Mouse (Mus musculus): ENCODE data around the gene Gna15.
A peak's percentile ranks its signal among the peaks of the same experiment; 100 is the strongest.

The Gna15 gene

DNA sequence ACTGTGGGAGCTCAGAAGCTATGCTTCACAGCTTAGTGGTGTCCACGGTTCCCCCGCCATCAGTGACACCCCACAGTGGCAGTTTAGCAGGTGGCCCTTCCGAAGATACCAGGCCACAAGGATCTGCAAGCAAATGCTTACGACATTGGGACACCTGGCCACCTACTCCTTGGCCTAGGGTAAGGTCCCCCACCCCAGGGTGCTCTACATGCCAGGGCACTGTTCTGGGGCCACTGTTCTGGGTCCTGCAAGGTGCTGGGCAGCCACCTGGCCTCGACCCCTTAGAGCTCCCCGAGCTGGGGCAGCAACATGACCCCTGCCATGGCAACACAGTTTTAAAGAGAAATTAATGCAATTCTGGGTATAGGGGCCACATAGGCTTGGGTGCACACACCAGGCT, 28.9 kb downstream of the Gna15 start:
- DNase-seq (ENCODE audit: low spot score) = no peak

DNA sequence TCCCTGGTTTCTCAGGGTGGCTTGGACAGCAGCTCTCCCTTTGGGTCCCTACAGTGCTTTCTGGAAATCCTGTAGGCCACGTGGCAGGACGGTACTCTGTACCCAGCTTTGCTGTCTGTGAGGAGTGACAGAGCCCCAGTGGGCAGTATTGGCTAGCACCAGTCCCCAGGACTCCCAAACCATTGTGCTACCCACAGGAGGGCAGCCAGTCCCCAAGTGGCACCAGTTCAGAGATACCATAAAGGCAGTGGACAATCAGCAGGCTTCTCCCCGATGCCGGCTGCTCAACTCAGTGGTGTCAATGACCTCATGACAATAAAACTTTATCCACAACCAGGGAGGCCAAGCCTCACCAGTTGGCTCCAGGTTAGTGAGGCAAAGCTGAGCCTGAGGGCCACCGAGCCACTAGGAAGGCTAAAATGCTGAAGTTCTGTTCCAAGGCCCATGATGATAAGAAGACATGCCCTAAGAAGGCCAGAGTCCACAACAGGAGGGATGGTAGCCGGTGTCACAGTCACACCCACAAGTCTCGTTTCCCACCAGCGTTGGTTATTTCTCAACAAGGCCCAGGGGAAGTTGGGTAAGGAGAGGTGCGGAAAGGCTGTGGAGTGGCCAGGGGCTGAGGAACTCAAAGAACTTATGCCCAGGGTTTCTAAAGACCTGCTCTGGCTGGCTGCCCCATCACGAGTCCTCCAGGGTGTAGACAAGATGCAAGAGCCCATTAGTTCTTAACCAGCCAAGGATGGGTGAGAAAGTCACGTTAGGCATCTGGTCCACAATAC, 29.6 kb downstream of the Gna15 start:
- no peak for DNase-seq (ENCODE audit: low spot score)

DNA sequence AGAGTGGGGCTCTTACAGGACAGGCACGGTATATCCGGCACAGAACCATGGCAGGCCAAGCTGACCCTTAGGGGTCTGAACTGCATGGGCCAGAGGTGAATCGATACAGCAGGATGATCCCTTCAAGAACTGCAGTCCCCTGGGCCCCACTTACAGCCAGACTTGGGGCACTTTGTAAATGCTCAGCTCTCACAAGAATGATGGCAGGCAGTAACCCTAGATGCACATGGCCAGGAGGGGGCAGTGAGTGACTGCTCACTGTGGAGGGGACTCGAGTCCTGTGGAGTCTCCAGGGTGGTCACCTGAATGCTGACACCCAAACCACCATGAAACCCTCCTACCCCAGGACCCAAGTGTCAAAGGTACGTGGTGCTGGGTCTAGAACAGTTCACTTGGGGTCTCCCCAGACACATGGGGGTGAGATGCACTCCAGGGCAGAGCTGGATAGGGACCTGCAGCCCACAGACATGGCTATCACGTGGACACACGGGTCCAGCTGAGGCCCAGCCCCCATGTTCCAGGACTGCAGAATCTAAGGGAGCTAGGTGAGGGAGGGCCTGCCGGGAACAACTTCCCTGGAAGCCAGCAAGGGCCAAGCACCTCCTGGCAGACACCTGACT, 30.3 kb downstream of the Gna15 start:
- no peak for DNase-seq (ENCODE audit: low spot score)

DNA sequence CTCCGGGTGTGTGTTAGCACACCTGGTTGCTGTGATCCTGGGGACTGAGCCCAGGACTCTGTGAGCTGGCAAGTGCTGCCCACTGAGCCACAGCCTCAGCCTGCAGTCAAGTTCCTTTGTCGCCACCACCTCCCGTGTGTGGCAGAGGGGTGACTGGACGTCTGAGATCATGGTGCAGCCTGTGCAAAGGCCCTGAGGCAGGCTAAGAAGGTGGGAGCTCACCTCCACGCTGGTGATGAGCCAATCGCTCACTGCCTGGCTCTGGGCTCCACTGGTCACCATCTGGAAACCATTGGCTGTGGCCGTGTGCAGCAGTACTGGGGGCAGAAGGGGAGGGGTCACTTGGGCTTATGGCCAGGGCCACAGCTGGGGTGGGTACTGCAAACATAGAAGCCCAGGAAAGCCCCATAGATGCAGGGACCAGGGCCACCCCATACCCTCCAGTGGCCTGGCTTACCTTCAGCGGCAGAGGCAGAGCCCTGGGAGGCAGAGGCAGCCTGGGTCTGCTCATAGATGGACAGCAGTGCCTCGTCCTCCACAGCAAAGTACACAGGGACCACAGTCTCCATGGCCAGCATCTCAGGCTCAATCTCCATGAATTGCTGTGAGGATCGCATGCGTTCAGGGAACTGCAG, 31.3 kb downstream of the Gna15 start:
- no peak for DNase-seq (ENCODE audit: low spot score)

DNA sequence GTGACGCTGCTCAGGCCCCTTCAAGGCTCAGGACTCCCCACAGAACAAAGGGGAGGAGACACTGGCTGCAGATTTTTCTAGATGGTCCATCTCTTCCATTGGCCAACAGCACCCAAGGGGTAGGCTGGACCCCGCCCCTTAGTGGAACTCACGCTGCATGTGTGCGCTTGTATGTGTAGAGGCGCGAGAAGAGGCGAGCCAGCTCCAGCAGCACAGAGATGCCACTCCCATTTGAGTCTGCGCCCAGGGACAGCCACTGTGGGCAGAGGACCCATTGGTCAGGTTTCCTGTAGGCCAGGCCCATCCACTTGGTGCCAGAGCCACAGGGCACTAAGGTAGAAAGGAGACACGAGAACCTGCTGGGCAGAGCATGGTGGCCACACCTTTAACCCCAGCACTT, 33.0 kb downstream of the Gna15 start:
- no peak for DNase-seq (ENCODE audit: low spot score)

DNA sequence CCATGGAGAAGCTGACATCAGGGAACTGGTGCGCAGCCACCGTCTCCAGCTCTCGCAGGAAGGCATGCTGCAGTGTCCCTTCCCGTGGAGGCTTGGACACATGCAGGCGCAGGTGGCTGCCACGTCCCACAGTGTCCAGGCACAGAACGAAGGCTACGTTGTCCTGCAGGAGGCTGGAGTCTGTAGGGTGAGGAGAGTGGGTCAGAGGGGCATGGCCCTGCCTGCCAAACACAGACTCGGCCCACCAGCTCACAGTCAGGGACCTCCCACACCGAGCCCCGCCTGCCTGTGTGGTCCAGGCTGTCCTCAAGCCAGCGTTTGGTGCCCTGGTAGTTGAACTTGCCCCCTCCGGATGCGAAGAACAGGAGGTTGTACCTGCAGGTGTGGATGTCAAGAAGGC, 34.1 kb downstream of the Gna15 start:
- no peak for DNase-seq (ENCODE audit: low spot score)

DNA sequence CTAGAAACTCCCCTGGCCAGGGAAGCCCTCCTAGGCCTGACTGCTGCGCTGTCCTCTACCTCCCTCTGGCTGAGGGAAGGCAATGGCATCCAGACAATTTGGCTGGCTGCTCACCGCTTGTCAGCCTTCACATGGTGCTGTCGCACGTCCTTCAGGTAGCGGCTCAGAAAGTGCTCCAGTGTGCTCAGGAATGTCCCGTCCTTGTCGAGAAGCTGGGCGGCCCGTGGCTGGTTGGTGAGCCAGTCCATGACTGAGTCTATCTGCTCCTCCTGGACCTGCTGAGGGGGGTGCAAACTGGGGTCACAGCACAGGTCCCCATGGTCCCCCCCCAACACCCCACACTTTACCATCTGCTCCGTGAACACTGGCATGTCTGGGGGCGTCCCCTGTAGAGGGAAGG, 35.9 kb downstream of the Gna15 start:
- no peak for DNase-seq (ENCODE audit: low spot score)

DNA sequence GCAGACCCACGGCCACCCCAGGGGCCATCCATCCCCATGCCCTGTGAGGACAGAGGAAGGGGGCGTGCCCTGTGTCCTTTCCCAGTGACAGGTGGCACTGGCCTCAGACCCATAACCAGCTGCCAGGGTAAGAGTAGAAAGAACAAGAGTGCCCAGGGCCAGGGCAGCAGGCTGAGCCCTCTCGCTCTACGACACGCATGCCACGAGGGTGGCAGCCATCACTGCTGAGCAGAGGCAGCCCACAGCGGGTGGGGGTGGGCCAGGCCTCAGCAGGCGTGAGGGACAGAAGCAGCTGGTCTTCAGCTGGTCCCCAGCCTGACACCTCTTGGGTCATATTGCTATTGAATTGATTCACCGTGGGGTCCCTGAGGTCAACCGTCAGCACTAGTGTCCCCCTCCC, 37.5 kb downstream of the Gna15 start:
- DNase-seq (ENCODE audit: low spot score) = no peak

DNA sequence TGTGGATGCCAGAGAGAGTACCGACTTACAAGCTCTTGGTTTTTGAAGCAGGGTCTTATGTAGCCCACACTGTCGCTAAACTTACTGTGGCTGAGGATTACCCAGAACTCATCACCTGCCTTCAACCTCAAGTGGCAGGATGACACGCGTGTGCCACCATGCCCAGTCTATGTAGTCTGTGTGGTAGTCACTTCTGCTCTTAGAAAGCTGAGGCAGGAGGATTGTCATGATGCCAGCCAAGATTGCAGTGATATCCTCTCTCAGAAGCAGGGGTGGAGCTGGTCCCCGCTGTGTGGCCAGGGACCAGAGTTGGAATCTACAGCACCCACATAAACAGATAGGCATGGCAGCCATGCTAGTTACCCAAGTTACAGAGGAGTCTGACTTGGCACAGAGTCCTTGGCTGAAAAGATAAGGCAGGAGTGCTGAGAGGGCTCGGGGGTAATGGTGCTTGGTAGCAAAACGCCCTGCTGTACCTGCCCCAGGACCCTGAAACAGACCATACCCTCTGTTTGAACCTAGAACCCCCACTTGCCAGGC, 38.5 kb downstream of the Gna15 start:
- DNase-seq (ENCODE audit: low spot score) = no peak

DNA sequence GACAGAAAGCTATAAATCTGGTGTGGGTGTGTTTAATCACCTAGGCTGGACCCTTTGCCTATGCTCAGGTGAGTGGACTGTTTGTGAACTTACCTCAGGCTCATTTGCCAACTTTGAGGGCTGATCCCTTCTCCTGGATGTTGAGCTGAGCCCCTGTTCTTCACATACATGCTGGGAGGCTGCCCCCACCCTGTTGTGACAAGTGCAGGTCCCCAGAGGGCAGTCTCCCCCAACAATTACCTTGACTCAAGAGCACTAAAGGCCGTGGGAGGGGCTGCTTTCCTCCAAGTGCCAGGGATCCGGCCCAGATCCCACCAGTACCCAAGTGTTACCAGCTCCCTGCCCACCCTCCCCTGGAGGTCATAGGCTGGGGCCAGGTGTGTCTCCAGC, 39.0 kb downstream of the Gna15 start:
- no peak for DNase-seq (ENCODE audit: low spot score)

DNA sequence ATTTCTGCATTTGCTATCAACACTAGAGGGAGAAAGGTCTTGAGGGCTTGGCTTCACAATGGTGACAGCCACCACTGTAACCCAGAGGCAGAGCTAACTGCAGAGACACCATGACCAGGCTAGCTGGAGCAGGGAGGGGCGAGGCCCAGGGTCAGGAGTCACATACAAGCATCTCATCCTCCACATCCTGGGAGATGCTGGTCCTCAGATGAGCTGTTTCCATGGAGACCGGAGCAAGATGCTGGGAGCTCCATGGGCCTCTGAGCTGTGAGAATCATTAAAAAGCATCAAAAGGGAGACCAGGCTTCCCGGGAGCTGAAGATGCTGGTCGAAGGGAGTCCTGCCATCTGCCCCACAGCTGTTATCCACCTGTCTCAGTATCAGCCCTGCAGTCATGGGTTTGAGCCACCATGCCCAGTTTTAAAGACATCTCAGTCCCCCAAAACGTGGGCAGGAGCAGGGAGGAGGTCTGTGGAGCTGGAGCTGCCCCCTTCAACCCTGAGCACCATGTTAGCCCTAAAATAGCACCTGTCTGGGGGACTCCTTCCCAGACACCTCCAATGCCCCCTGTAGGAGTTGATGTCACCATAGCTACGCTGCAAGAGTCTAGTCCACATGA, 39.5 kb downstream of the Gna15 start:
- no peak for DNase-seq (ENCODE audit: low spot score)

DNA sequence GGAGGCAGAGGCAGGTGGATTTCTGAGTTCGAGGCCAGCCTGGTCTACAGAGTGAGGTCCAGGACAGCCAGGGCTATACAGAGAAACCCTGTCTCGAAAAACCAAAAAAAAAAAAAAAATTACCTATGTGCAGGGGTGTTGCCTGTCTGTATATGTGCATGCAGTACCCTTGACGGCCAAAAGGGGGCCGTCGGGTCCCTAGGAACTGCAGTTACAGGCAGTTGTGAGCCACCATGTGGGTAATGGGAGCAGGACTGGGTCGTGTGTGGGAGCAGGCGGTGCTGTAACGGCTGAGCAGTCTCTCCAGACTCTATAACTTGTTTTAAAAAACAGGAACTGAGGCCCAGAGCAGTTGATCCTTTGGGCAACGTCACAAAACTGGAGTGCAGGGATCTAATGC, 40.0 kb downstream of the Gna15 start:
- peak; percentile 58 for DNase-seq (ENCODE audit: low spot score)

DNA sequence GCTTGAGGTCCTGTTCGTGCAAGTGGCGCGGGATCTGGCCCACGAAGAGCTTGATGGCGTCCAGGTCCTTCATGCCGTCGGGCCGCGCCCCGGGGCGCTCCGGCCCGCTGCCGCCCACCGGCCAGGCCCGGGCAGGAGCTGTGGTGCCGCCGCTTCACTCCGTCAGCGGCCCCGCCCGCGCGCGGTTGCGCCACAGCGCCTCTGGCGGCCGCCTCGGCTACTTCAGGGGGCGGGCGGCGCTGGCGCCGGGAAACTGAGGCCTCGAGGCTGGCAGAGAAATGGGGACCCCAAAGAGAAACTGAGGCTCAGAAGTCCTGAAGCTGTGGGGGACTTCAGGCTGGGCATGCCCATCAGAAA, 41.5 kb downstream of the Gna15 start, which contains the start of gene Celf5:
Celf5 (minus strand) TSS at position 177 of the 357 bp plus-strand sequence.
- peak; percentile 64 for DNase-seq (ENCODE audit: low spot score)

DNA sequence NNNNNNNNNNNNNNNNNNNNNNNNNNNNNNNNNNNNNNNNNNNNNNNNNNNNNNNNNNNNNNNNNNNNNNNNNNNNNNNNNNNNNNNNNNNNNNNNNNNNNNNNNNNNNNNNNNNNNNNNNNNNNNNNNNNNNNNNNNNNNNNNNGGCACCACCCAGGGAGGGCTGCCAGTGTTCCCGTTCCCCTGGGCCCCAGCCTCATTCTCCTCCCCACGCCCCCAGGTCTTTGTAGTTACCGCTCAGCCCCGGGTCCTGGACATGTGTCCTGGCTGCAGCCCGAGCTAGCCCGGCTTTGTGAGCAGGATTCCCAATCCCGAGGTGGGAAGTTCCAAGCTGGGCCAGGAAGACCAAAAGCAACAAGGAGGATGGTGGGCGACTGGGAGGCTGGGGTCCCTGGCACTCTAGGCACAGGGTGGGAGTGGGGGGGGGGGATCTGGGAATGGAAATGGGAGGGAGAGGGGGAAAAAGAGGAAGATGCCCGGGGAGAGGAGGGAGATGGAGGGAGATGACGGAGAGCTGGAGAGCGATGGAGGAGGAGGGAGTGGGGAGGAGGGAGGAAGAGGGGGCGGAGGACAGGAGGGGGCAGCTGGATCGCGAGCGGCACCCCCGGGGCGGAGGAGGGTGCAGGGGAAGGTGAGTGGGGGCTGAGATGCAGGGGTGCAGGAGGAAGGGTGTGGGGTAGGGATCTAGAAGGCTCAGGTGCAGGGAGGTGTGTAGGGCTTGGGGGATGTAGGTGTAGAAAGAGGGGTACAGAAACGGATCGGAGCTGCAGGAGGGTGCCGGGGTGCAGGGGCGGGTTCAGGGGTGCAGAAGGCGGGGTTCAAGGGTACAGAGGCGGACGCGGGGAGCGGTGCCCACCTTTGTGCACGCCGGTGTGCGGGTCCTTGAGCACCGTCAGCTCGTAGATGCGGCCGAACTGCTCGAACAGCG, 42.2 kb downstream of the Gna15 start:
- no peak for DNase-seq (ENCODE audit: low spot score)

DNA sequence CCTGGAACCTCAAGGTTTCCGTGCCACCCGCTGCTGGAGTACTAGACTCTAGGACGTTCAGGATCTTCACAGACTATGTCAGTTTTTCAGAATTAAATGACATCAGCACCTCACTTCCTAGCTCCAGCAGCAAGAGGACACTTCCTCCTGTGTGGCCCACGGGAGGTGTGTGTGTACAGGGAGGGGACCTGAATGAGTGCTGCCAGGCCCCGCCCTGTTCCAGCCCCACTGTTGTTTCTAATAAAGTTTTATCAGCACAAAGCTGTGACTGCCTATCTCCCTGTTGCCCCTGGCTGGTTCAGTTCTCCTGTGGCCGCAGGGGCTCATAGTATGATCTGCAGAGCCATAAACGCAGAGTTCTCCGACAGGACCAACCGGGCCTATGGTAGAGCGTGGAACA, 49.6 kb downstream of the Gna15 start:
- DNase-seq (ENCODE audit: low spot score) = no peak

DNA sequence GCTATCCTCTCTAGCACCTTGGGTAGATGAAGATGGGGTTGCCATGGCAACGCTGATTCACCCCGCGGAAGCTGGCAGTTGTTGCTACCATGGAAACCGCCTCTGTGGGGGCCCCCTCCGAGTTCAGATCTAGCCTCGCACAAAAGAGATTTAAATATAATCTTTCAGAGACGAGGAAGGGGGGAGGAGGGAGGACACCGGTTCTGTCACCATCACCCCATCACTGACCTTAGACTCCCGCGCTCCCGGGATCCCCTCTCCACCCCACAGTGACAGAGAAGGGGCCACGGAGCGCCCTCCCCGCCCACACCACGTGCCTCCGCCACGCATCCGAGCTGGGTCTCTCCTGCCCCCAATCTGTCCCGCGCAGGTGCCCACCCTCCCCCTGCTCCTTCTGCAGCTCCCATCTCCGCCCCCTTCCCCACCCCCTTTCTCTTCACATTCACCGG, 51.0 kb downstream of the Gna15 start:
- DNase-seq (ENCODE audit: low spot score) = peak; percentile 82

DNA sequence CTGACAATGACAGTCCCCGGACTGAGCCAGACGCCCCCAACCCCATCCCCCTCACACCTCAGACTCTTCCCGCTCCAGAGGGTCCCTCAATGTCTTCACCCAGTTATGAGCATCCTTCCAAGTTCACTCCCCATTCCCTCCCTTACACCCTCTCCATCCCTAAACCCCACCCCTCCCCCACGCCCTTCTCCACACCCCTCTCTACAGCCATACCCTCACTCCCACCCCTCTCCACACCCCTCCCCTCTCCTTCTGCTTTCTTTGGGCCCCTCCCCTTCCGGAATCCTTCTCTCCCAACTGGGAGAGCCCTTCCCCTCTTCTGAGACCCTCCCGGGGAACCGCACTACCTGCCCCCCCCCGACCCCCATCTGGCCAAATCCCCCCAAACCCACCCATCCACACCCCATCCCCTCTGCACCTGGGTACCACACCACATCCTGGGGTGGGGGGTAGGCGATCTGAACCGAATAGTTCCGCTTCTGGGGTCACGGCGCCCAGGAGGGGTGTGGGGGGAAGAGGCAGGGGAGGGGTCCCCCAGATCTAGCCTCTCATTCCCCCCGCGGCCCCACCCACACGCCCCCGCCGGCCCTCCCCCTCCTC, 51.5 kb downstream of the Gna15 start:
- no peak for DNase-seq (ENCODE audit: low spot score)

DNA sequence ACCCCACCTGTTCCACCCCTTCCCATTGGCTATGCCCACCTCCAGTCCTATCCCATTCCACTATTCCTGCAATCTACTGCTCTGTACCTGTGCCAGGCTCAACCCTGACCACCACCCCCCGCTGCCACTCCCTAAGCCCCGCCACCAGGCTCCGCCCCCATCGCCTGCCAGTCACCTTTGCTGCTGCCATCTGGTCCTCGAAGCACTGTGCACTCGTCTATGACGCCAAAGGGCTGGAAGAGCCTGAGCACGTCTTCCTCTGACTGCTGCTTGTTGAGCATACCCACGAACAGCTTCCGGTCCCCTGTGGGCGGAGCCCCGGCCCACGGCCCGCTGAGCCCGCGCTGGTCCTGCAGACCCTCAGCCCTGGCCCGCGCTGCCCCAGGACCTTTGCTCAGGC, 53.6 kb downstream of the Gna15 start:
- no peak for DNase-seq (ENCODE audit: low spot score)

DNA sequence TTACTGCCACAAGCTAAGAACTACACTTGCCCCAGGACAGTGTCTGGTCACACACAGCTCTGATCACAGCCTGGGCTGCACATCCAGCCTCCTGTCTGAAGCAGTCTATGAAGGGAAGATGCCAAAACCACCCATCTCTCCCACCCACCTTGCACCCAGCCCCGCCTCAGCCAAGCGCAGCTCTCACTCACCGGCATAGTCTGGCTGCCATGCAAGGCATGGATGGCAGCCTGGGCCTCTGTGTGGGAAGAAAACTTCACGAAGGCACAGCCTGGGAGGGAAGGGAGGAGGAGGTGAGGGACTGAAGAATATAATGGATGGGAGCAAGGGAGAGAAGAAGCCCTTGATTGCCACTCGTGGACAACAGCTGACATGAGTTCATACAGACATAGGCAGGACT, 54.8 kb downstream of the Gna15 start:
- DNase-seq (ENCODE audit: low spot score) = no peak

DNA sequence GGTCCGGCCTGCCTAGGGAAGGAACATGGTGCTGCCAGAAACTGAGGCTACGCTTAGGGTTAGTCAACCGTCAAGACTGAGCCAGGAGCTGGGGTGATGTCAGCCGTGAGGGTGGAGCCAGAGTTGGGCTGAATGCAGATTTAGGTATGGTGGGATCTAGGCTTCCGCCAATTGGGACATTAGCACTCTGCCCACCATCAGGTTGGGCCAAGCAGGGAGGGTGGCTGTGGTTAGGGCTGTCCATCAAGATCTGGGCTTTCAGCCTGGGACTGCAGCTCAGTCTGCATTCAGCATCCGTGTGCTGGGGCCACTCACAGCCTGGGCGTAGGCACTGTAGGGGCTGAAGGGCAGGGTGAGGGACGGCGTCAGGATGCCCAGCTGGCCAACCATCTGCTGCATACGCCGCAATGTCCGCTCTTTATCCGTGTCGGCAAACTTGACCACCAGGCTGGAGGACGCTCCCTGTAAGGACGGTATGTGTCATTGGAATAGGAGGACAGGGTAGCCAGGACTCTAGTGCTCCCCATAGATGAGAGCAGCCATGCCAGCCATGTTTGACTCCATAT, 56.3 kb downstream of the Gna15 start:
- no peak for DNase-seq (ENCODE audit: low spot score)

DNA sequence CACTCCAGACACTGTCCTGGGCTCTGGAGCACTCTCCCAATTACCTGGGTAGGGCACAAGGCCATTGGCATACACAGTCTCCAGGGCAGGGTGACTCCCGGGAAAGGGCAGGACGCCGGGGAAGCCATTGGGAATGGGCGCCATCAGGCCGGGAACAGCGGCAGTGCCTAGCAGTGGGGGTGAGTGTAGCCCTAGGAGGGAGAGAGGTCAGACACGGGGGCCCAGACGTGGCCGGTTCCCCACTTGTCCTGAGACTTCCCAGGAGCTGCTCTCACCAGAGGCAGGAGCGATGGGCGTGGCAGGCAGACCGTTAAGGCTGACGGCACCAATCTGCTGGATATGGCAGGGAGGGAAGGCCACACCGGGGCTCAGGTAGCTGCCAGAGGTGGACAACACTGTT, 57.1 kb downstream of the Gna15 start:
- no peak for DNase-seq (ENCODE audit: low spot score)

Data from embryo, embryonic 10.5 days (tissue).